8 mouse cellular contexts compared by ENCODE assay signal in genomic region chr1:132326777-132327176, GRCm38 (mm10). TPM values are rescaled to one million over a fixed set of nuclear protein-coding genes. Genes with fewer than 3 reads are reported as not detected.
A peak's percentile ranks its signal among the peaks of the same experiment; 100 is the strongest.
DNase-seq lines count a peak whose midpoint lies in the region; ATAC-seq lines count a peak whose summit lies in the region.

No protein-coding gene starts in this region.

- H3K36me3 ChIP-seq in forebrain, embryonic 10.5 days (replicated peaks), result peaks cover 79% of the 10 kb centered on the region
- no peaks in the 10 kb centered on the region for H3K36me3 ChIP-seq in kidney, embryonic 14.5 days (ENCODE audit: control insufficient read depth, insufficient read depth, low read length)
- H3K36me3 ChIP-seq in midbrain, embryonic 15.5 days (replicated peaks), result 0 out of 2 replicates have a peak, but pooled peaks cover under 1% of the 10 kb centered on the region

- H3K9ac ChIP-seq in kidney, embryonic 14.5 days (ENCODE audit: low read depth, low read length), result no peak overlapping the region
- H3K9ac ChIP-seq in midbrain, embryonic 15.5 days, result no peak overlapping the region

- no peak overlapping the region for H3K4me3 ChIP-seq in forebrain, embryonic 10.5 days
- H3K4me3 ChIP-seq in kidney, embryonic 14.5 days (ENCODE audit: low read length), result no peak overlapping the region
- no peak overlapping the region for H3K4me3 ChIP-seq in midbrain, embryonic 15.5 days

- no peak for ATAC-seq in kidney, embryonic 14.5 days (ENCODE audit: low FRiP score, low TSS enrichment)
- peak; percentile 14 for ATAC-seq in midbrain, embryonic 15.5 days (replicated peaks)

- WGBS in forebrain, embryonic 10.5 days, result 86% methylated on average over 9 of the region's 9 CpGs
- WGBS in kidney, embryonic 14.5 days, result 41% methylated on average over 9 of the region's 9 CpGs
- 38% methylated on average over 9 of the region's 9 CpGs for WGBS in midbrain, embryonic 15.5 days

- no peaks in the 10 kb centered on the region for H3K27me3 ChIP-seq in forebrain, embryonic 10.5 days (ENCODE audit: poor library complexity, severe bottlenecking)
- no peaks in the 10 kb centered on the region for H3K27me3 ChIP-seq in kidney, embryonic 14.5 days (ENCODE audit: control insufficient read depth, insufficient read depth, low read length)
- H3K27me3 ChIP-seq in midbrain, embryonic 15.5 days (replicated peaks), result no peaks in the 10 kb centered on the region

- DNase-seq in cerebellum, postnatal 14 days, result peak; percentile 73 to 79
- no peak for DNase-seq in cerebellum, adult 9-11 months
- DNase-seq in forebrain, embryonic 10.5 days (ENCODE audit: extremely low spot score, low spot score), result no peak
- no peak for DNase-seq in B cell, adult 2 months
- DNase-seq in yolk sac, embryonic 10.5 days (ENCODE audit: low spot score), result no peak
- no peak for DNase-seq in right cerebral cortex, postnatal 14 days

- no peaks in the 10 kb centered on the region for H3K9me3 ChIP-seq in forebrain, embryonic 10.5 days
- H3K9me3 ChIP-seq in kidney, embryonic 14.5 days (ENCODE audit: control insufficient read depth, low read length), result no peaks in the 10 kb centered on the region
- no peaks in the 10 kb centered on the region for H3K9me3 ChIP-seq in midbrain, embryonic 15.5 days

- H3K27ac ChIP-seq in forebrain, embryonic 10.5 days, result peak overlapping the region; percentile 95
- H3K27ac ChIP-seq in kidney, embryonic 14.5 days (ENCODE audit: low read depth, low read length), result 0 out of 2 replicates have a peak overlapping the region, but pooled peaks have one; percentile 10
- H3K27ac ChIP-seq in midbrain, embryonic 15.5 days, result peak overlapping the region; percentile 49

- H3K4me2 ChIP-seq in kidney, embryonic 14.5 days (replicated peaks; ENCODE audit: low read depth, low read length), result no peak overlapping the region
- H3K4me2 ChIP-seq in midbrain, embryonic 15.5 days, result no peak overlapping the region

- peaks cover 96% of the 10 kb centered on the region for H3K4me1 ChIP-seq in forebrain, embryonic 10.5 days
- H3K4me1 ChIP-seq in kidney, embryonic 14.5 days (ENCODE audit: control insufficient read depth, insufficient read depth, low read length), result peaks cover 11% of the 10 kb centered on the region
- peaks cover 62% of the 10 kb centered on the region for H3K4me1 ChIP-seq in midbrain, embryonic 15.5 days

RNA-seq across cellular contexts. Expression of gene Nuak2, which starts 10.9 kb away (rescaled TPM):
- polyA plus RNA-seq in forebrain, embryonic 10.5 days (2016; fragmentation: Nextera tagmentation; extraction: Ambion mirVana), result 49.9 TPM in 2 replicates
- 1.4 and 2.3 TPM in 2 replicates for polyA plus RNA-seq in kidney, embryonic 14.5 days (2014; fragmentation: Nextera tagmentation; extraction: Ambion mirVana)
- 26.1 and 27.9 TPM in 2 replicates for polyA plus RNA-seq in midbrain, embryonic 15.5 days (2015; fragmentation: Nextera tagmentation; extraction: Ambion mirVana)

RNA-seq across cellular contexts. Expression of gene Klhdc8a, which starts 28.4 kb away (rescaled TPM):
- polyA plus RNA-seq in forebrain, embryonic 10.5 days (2016; fragmentation: Nextera tagmentation; extraction: Ambion mirVana), result 0.30 and 0.33 TPM in 2 replicates
- 1.3 and 1.4 TPM in 2 replicates for polyA plus RNA-seq in kidney, embryonic 14.5 days (2014; fragmentation: Nextera tagmentation; extraction: Ambion mirVana)
- polyA plus RNA-seq in midbrain, embryonic 15.5 days (2015; fragmentation: Nextera tagmentation; extraction: Ambion mirVana), result 10.7 and 11.5 TPM in 2 replicates

Comparison
In these comparisons a context has a peak if more than half of its experiments do, and no peak if none do; other contexts are left out.
1. DNase-seq: peak in cerebellum, postnatal 14 days (2 of 2); none in cerebellum, adult 9-11 months (single experiment), forebrain, embryonic 10.5 days (single experiment), B cell, adult 2 months (0 of 2), yolk sac, embryonic 10.5 days (single experiment) and right cerebral cortex, postnatal 14 days (single experiment).
2. H3K27ac ChIP-seq: peak in every context shown above with its lines; median percentile 95 in forebrain, embryonic 10.5 days; 49 in midbrain, embryonic 15.5 days; 10 in kidney, embryonic 14.5 days.